Mouse (Mus musculus) brain, embryonic 14.5 days (tissue): ENCODE data around the gene Pold3.

Experiments used
- CTCF ChIP-seq: fragments of 200-500 bp; IDR thresholded peaks from 2 replicates; pipeline ENCODE4 v1.5.1; 2012; ENCODE audit warnings: inconsistent platforms, mild to moderate bottlenecking, moderate library complexity, borderline replicate concordance; ENCODE audit not compliant: insufficient read depth, insufficient read length; ENCODE audit errors: extremely low read depth
- POLR2A ChIP-seq: fragments of 200-500 bp; IDR thresholded peaks from 2 replicates; pipeline ENCODE4 v1.6.1; 2012; ENCODE audit warnings: mild to moderate bottlenecking, inconsistent platforms, borderline replicate concordance; ENCODE audit not compliant: poor library complexity, insufficient read depth, insufficient read length, severe bottlenecking; ENCODE audit errors: extremely low read depth

GRCm38 (mm10) chr7:100126514-100126913 is 5.1 kb upstream of the Pold3 start:
- TF ChIP-seq CTCF (no peak), POLR2A (no peak)
